Mouse (Mus musculus): ENCODE measurements at regions not wholly inside any gene's neighbourhood (a gene's known extent, or its start where the extent isn't known, plus 50 kb on each side); places are given as distances from the start of the nearest gene placed in this dataset.
A peak's percentile ranks its signal among the peaks of the same experiment; 100 is the strongest.

GRCm38 (mm10) chr13:83726346-83726975 lies 222.6 kb downstream of the Mef2c start:
- peaks cover 9% of the 10 kb centered on the region; the same call in 1 of the 2 replicates for H3K4me1 ChIP-seq (ENCODE audit: control insufficient read depth, insufficient read depth, insufficient read length)
- no peak for DNase-seq (ENCODE audit: low read depth in 1 of 2, low spot score in 2 of 2)
- no peak overlapping the region for H3K4me3 ChIP-seq (ENCODE audit: extremely low read depth, insufficient read depth, insufficient read length)
- H3K27me3 ChIP-seq (ENCODE audit: control insufficient read depth, insufficient read depth, low read length): peaks cover 45% of the 10 kb centered on the region
- no peak overlapping the region for H3K27ac ChIP-seq (ENCODE audit: insufficient read depth, low read length)
- H3K36me3 ChIP-seq (ENCODE audit: control insufficient read depth, insufficient read depth, low read length): no peaks in the 10 kb centered on the region
- TF ChIP-seq POLR2A (IDR thresholded peaks at IDR 0.05; ENCODE audit: low read depth, low read length) (no peak), CTCF (IDR thresholded peaks at IDR 0.05; ENCODE audit: extremely low read depth, insufficient read depth, insufficient read length, insufficient replicate concordance) (no peak)
- 11% methylated on average over 13 of the region's 13 CpGs for WGBS

- DNase-seq (ENCODE audit: low read depth in 1 of 2, low spot score in 2 of 2): no peak
- TF ChIP-seq CTCF (IDR thresholded peaks at IDR 0.05; ENCODE audit: extremely low read depth, insufficient read depth, insufficient read length, insufficient replicate concordance) (no peak), POLR2A (IDR thresholded peaks at IDR 0.05; ENCODE audit: low read depth, low read length) (no peak)
- no peaks in the 10 kb centered on the region for H3K36me3 ChIP-seq (ENCODE audit: control insufficient read depth, insufficient read depth, low read length)
- no peak overlapping the region for H3K4me3 ChIP-seq (ENCODE audit: extremely low read depth, insufficient read depth, insufficient read length)
- no peak overlapping the region for H3K27ac ChIP-seq (ENCODE audit: insufficient read depth, low read length)
- peaks cover 41% of the 10 kb centered on the region for H3K27me3 ChIP-seq (ENCODE audit: control insufficient read depth, insufficient read depth, low read length)
- 5% methylated on average over 38 of the region's 38 CpGs for WGBS
- H3K4me1 ChIP-seq (ENCODE audit: control insufficient read depth, insufficient read depth, insufficient read length): peaks cover 9% of the 10 kb centered on the region; the same call in 1 of the 2 replicates
Measured at GRCm38 (mm10) chr13:83727051-83727765, 223.4 kb downstream of the Mef2c start.

- H3K27ac ChIP-seq (ENCODE audit: insufficient read depth, low read length): no peak overlapping the region
- no peaks in the 10 kb centered on the region for H3K36me3 ChIP-seq (ENCODE audit: control insufficient read depth, insufficient read depth, low read length)
- no peak overlapping the region for H3K4me3 ChIP-seq (ENCODE audit: extremely low read depth, insufficient read depth, insufficient read length)
- TF ChIP-seq CTCF (IDR thresholded peaks at IDR 0.05; ENCODE audit: extremely low read depth, insufficient read depth, insufficient read length, insufficient replicate concordance) (no peak), POLR2A (IDR thresholded peaks at IDR 0.05; ENCODE audit: low read depth, low read length) (no peak)
- no peak for DNase-seq (ENCODE audit: low read depth in 1 of 2, low spot score in 2 of 2)
- peaks cover 12% of the 10 kb centered on the region; the same call in 1 of the 2 replicates for H3K4me1 ChIP-seq (ENCODE audit: control insufficient read depth, insufficient read depth, insufficient read length)
- 19% methylated on average over 9 of the region's 9 CpGs for WGBS
- H3K27me3 ChIP-seq (ENCODE audit: control insufficient read depth, insufficient read depth, low read length): peaks cover 45% of the 10 kb centered on the region
Measured at GRCm38 (mm10) chr13:83727766-83728395, 224.0 kb downstream of the Mef2c start.

- no peak overlapping the region for H3K4me3 ChIP-seq (ENCODE audit: extremely low read depth, insufficient read depth, insufficient read length)
- WGBS: 16% methylated on average over 5 of the region's 5 CpGs
- H3K36me3 ChIP-seq (ENCODE audit: control insufficient read depth, insufficient read depth, low read length): no peaks in the 10 kb centered on the region
- peaks cover 12% of the 10 kb centered on the region; the same call in 1 of the 2 replicates for H3K4me1 ChIP-seq (ENCODE audit: control insufficient read depth, insufficient read depth, insufficient read length)
- H3K27me3 ChIP-seq (ENCODE audit: control insufficient read depth, insufficient read depth, low read length): peaks cover 49% of the 10 kb centered on the region
- no peak overlapping the region for H3K27ac ChIP-seq (ENCODE audit: insufficient read depth, low read length)
- DNase-seq (ENCODE audit: low read depth in 1 of 2, low spot score in 2 of 2): no peak
- TF ChIP-seq CTCF (IDR thresholded peaks at IDR 0.05; ENCODE audit: extremely low read depth, insufficient read depth, insufficient read length, insufficient replicate concordance) (no peak), POLR2A (IDR thresholded peaks at IDR 0.05; ENCODE audit: low read depth, low read length) (no peak)
Measured at GRCm38 (mm10) chr13:83728421-83729010, 224.7 kb downstream of the Mef2c start.

GRCm38 (mm10) chr13:83729331-83730009 lies 225.6 kb downstream of the Mef2c start:
- no peak for DNase-seq (ENCODE audit: low read depth in 1 of 2, low spot score in 2 of 2)
- TF ChIP-seq CTCF (IDR thresholded peaks at IDR 0.05; ENCODE audit: extremely low read depth, insufficient read depth, insufficient read length, insufficient replicate concordance): no peak
- no peak for TF ChIP-seq POLR2A (IDR thresholded peaks at IDR 0.05; ENCODE audit: low read depth, low read length)
- H3K4me3 ChIP-seq (ENCODE audit: extremely low read depth, insufficient read depth, insufficient read length): peak overlapping the region; percentile 23; the same call in 1 of the 2 replicates
- H3K27ac ChIP-seq (ENCODE audit: insufficient read depth, low read length): no peak overlapping the region
- H3K4me1 ChIP-seq (ENCODE audit: control insufficient read depth, insufficient read depth, insufficient read length): peaks cover 12% of the 10 kb centered on the region; the same call in 1 of the 2 replicates
- 1% methylated on average over 31 of the region's 33 CpGs for WGBS
- peaks cover 50% of the 10 kb centered on the region for H3K27me3 ChIP-seq (ENCODE audit: control insufficient read depth, insufficient read depth, low read length)
- H3K36me3 ChIP-seq (ENCODE audit: control insufficient read depth, insufficient read depth, low read length): no peaks in the 10 kb centered on the region

GRCm38 (mm10) chr13:83730155-83730712 lies 226.4 kb downstream of the Mef2c start:
- no peak overlapping the region for H3K27ac ChIP-seq (ENCODE audit: insufficient read depth, low read length)
- peaks cover 12% of the 10 kb centered on the region; the same call in 1 of the 2 replicates for H3K4me1 ChIP-seq (ENCODE audit: control insufficient read depth, insufficient read depth, insufficient read length)
- TF ChIP-seq CTCF (IDR thresholded peaks at IDR 0.05; ENCODE audit: extremely low read depth, insufficient read depth, insufficient read length, insufficient replicate concordance) (no peak), POLR2A (IDR thresholded peaks at IDR 0.05; ENCODE audit: low read depth, low read length) (no peak)
- H3K27me3 ChIP-seq (ENCODE audit: control insufficient read depth, insufficient read depth, low read length): peaks cover 47% of the 10 kb centered on the region
- no peak for DNase-seq (ENCODE audit: low read depth in 1 of 2, low spot score in 2 of 2)
- peak overlapping the region; percentile 45; the same call in 1 of the 2 replicates for H3K4me3 ChIP-seq (ENCODE audit: extremely low read depth, insufficient read depth, insufficient read length)
- WGBS: 5% methylated on average over 16 of the region's 16 CpGs
- no peaks in the 10 kb centered on the region for H3K36me3 ChIP-seq (ENCODE audit: control insufficient read depth, insufficient read depth, low read length)
